Comparison of ENCODE assay signal across 18 mouse cellular contexts in genomic region chr3:118507582-118508237, GRCm38 (mm10). TPM values are rescaled to one million over a fixed set of nuclear protein-coding genes. Genes with fewer than 3 reads are reported as not detected.
A peak's percentile ranks its signal among the peaks of the same experiment; 100 is the strongest.
DNase-seq lines count a peak whose midpoint lies in the region; ATAC-seq and TF ChIP-seq lines count a peak whose summit lies in the region.
"Had no signal": no experiment of that assay in that cellular context is flagged by ENCODE, and none has a peak within 500 bp of the region (broad histone marks: within the 10 kb centered on the region; RNA-seq: fewer than 3 reads in every experiment).

No protein-coding gene starts in this region.

- peak overlapping the region; percentile 75 for H3K27ac ChIP-seq in liver, adult 2 months (replicated peaks; ENCODE audit: insufficient read depth, low read depth, low read length)
- H3K27ac ChIP-seq: embryonic facial prominence, embryonic 12.5 days; heart, embryonic 15.5 days; hindbrain, postnatal 0 days; limb, embryonic 12.5 days; neural tube, embryonic 15.5 days had no signal

- no peak for TF ChIP-seq CTCF in liver, adult 2 months (IDR thresholded peaks at IDR 0.05; ENCODE audit: low read depth, low read length)

- peak; percentile 53 for ATAC-seq in inflammation-experienced regulatory T-cells, adult 6 months
- no peak for ATAC-seq in megakaryocyte-erythroid progenitor cell, adult 5-6 weeks (replicated peaks; ENCODE audit: low FRiP score, low TSS enrichment, poor library complexity, severe bottlenecking)
- ATAC-seq: hindbrain, postnatal 0 days had no signal

- no peaks in the 10 kb centered on the region for H3K27me3 ChIP-seq in liver, adult 2 months (ENCODE audit: control insufficient read depth, insufficient read depth, low read length)
- H3K27me3 ChIP-seq: embryonic facial prominence, embryonic 12.5 days; heart, embryonic 15.5 days; limb, embryonic 12.5 days; neural tube, embryonic 15.5 days had no signal

- WGBS in liver, adult 2 months: 31% methylated on average over 7 of the region's 7 CpGs

- peaks cover 4% of the 10 kb centered on the region; the same call in 1 of the 2 replicates for H3K4me1 ChIP-seq in liver, adult 2 months (ENCODE audit: control insufficient read depth, insufficient read depth, low read length)
- H3K4me1 ChIP-seq: embryonic facial prominence, embryonic 12.5 days; heart, embryonic 15.5 days had no signal

- peak; percentile 81 for DNase-seq in liver, adult 2 months (ENCODE audit: extremely low read depth, low read depth, low spot score)
- no peak for DNase-seq in liver
- peak; percentile 26 for DNase-seq in MN1 (ENCODE audit: low spot score)
- DNase-seq in ovary, postnatal 10 days (ENCODE audit: low spot score): no peak
- DNase-seq in kidney, postnatal 4 days: no peak
- DNase-seq: adrenal gland, adult 8-10 months; cerebellum, adult 18-20 months; lung, embryonic 14.5 days; midbrain, embryonic 14.5 days; right cerebral cortex, postnatal 25 days; thymus, postnatal 4 days had no signal

- no peaks in the 10 kb centered on the region for H3K36me3 ChIP-seq in liver, adult 2 months (ENCODE audit: control insufficient read depth, insufficient read depth, low read length)
- H3K36me3 ChIP-seq: embryonic facial prominence, embryonic 12.5 days; heart, embryonic 15.5 days; limb, embryonic 12.5 days; neural tube, embryonic 15.5 days had no signal

- no peaks in the 10 kb centered on the region for H3K79me2 ChIP-seq in liver, adult 2 months (ENCODE audit: control insufficient read depth, insufficient read depth, low read length)

- H3K9ac ChIP-seq in liver, adult 2 months (ENCODE audit: low read depth, low read length): peak overlapping the region; percentile 85
- H3K9ac ChIP-seq: embryonic facial prominence, embryonic 12.5 days; heart, embryonic 15.5 days; limb, embryonic 12.5 days; lung, embryonic 14.5 days; neural tube, embryonic 15.5 days had no signal

- H3K4me3 ChIP-seq in liver, adult 2 months (ENCODE audit: insufficient read depth, low read depth, low read length): peak overlapping the region; percentile 68
- H3K4me3 ChIP-seq: embryonic facial prominence, embryonic 12.5 days; heart, embryonic 15.5 days; limb, embryonic 12.5 days; neural tube, embryonic 15.5 days had no signal

- no peak for TF ChIP-seq POLR2A in liver, adult 2 months (IDR thresholded peaks at IDR 0.05; ENCODE audit: extremely low read depth, insufficient read depth, low read length)

RNA-seq across cellular contexts. Expression of gene Dpyd, which starts 54.2 kb away (rescaled TPM):
- total RNA-seq in liver, adult 2 months (2014; rRNA removed): 468 and 470 TPM in 2 replicates
- polyA plus RNA-seq in liver, adult 2 months (2012; rRNA removed): 65.4 and 77.8 TPM in 2 replicates
- polyA plus RNA-seq in inflammation-experienced regulatory T-cells, adult 6 months (2017; shearing (Covaris generic)): not detected
- total RNA-seq in megakaryocyte-erythroid progenitor cell, adult 5-6 weeks (2014; fragmentation: Nextera tagmentation): not detected in 2 replicates
- total RNA-seq in megakaryocyte-erythroid progenitor cell, adult 5-6 weeks (2017): not detected in 2 replicates

Comparison
In these comparisons a context has a peak if more than half of its experiments do, and no peak if none do; other contexts are left out.
1. DNase-seq: peak in liver, adult 2 months (single experiment) and MN1 (single experiment); none in liver (single experiment), ovary, postnatal 10 days (single experiment) and kidney, postnatal 4 days (0 of 2).
2. RNA of gene Dpyd, which starts 54.2 kb away (total RNA-seq): 468 to 470 TPM in liver, adult 2 months; not detected in megakaryocyte-erythroid progenitor cell, adult 5-6 weeks; every median in the first group is over 100 times any median in the second.